Mouse (Mus musculus) heart, adult 9 months (tissue): ENCODE data around the gene Nckap5.

Experiments used
- DNase-seq, 2 experiments: peaks; one replicate each; pipeline ENCODE4 v3.0.0; 2022; ENCODE audit warnings: low spot score in 2 of 2

The Nckap5 gene

DNA sequence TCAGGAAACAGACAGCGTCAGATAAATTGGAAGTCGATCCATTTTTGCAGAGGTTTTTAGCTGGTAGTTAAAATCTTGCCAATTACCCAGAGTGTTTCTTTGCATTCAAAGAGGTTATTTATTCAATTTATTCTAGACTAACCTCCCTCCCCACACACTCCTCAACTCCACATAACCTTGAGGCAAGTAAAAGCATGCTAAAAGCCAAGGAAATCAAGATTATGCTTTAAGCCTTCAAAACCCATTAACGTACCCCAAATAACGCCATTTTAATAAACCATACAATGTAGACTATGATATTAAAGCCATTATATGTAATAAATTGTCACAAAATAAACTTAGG is 129.7 kb downstream of the Nckap5 start:
- DNase-seq, result no peak

DNA sequence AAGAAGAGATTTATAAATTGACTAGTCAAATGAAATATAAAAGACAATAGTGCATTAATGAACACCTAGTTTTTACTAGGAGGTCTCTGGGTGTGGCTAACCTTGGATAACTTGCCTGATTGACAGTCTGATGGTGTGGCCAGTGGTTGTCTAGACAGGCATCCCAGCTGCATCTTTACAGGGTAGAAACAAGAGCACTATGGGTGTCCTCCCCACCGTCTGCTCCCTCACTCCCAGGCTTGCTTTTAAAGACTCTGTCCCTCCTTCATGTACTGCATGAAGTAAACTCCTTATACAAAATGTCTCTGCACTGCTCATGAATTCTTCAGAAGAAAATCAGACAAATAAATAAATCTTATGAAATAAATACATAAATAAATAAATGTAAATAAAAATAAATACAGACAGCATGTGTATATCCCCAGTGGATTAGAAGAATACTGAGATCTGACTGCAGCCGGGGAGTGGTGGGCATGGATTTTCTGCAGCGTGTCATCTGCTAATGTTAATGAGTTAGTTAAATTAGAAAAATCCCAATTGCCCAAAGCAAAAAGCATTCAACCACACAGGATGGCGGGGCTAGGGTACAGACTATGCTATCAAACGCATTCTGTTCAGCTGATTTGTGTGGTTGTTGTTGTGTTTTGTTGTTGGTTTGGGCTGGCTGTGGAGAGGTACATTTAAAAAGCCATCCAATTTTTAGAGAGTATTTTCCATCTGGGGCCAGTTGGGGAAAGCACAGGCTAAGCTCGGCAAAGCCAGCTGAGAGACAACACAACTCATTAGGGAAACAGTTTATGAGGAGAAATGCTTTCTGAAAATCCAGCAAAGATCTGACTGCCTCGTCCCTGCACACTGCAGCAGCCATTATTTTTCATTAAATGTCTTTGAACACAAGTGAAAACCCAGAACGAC is 130.3 kb downstream of the Nckap5 start:
- no peak for DNase-seq

DNA sequence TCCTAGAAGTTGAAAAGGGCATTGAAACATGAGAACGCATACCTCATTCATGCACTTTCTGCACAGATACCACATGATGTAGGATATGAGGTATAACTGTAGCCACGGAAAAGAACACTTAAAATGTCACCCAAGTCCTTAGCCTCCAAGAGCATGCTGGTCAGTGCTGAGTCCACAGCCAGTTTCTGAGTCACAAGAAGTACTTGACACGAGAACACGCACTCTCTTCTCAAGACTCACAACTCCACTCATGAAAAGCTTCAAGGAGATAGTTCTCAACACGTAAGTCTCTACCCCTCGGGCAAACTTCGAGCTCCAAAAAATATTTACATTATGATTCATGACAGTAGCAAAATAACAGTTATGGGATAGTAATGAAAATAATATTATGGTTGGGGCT is 137.0 kb downstream of the Nckap5 start:
- DNase-seq, result no peak

DNA sequence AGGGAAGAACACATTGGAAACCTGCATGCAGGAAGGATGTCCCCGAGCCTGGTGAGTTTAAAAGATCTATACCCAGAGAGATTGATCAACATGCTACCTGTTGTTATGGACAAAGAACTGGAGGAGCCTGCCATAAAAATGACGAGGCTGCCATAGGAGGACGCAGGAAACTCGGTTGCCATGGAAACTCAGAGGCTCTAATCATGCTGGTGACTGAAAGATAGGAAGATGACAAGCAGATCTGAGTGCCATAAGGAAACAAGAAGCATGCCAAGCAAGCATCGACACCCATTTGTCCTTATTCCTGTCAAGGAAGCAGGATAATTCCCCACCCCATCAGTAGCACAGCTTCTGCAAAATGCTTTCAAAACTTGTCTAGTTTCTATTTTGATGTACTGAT is 142.0 kb downstream of the Nckap5 start:
- no peak for DNase-seq

DNA sequence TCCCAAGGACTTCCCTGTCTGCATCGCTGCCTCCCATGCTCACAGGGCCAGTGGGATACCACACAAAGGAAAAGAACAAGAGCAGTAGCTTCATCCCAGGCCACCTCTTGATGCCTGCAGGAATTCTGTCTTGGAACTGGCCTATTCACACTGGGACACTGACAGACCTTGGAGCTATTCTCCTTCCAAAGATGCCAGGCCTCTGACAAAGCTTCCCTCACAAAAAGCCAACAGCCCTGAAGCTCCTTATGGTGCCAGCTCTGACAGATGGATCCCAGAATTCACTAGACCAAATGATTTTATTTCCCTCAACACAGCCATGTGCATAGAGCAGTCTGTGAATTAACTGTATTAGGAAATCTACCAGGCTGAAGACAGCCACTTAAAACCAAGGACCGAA is 143.9 kb downstream of the Nckap5 start:
- DNase-seq, result no peak

DNA sequence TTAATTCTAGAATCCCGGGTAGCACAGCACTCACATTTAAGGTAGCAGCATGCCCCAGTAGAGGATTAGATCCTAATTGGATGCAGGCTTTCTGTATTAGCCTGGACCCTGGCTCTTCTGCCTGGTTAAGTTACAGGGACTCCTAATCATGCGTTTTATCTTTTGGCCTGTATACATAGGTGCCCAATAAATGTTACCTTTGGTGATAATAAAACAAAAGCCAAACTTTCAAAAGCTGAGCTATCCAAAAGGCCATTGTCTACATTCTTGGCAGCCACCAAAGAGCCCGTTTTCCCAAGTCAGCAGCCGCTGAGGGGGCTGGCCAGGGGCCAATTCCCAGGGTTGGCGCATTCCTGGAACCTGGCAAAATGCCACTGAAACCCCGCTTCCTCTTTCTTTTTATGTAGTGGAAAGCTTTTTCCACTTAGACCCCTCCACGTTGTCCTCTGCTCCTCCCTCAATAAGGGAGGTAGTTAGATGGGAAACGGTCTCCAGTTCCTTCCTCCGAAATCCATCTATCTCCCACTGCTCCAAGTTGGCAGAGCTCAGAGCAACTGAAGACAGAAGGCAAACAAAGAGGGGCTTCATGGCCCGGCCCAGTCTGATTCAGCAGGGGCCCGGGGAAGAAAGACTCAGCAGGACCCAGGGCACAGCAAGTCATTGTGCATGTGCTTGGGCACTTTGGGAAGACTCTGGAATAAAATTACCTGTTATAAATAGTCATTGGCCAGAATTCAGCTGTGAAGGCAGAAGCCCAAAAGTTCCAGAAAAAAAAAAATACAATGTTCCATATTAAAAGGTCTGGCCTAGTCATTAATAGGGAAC is 146.8 kb downstream of the Nckap5 start:
- DNase-seq, result peak; percentile 18 to 19

DNA sequence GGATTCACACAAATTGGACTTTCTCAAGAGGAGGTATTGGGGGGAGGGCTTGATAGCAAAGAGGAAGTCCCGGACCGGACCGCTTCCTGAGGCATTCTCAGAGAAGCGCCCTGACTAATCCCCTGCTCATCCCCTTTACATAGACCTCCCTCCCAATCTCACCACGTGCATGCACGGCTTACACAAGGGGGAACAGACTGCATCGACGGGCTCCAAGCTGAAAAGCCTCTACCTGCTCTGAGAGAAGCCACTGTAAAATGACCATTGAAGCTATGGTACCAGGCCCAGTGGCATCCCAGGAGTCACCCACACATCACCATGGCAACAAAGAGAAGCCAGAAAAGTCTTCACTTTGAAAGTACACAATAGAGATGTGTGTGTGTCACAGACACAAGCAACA is 148.8 kb downstream of the Nckap5 start:
- no peak for DNase-seq

DNA sequence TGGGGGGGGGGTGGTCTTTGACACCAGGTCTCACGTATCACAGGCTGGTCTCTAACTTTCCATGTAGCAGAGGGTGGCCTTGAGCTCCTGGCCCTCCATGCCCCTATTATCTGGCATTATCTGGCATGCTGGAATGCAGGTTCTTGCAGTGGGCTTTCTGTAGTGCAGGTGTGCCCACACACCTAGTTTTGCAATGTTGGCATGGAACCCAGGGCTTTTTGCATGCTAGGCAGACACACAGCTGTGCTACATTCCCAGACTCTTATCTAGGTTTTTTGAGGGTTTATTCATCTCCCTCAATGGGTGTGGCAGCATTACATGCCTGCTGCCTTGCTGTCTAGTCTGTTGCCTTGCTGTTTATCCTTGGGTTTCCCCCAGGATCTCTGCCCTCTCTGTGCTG is 151.3 kb downstream of the Nckap5 start:
- no peak for DNase-seq

DNA sequence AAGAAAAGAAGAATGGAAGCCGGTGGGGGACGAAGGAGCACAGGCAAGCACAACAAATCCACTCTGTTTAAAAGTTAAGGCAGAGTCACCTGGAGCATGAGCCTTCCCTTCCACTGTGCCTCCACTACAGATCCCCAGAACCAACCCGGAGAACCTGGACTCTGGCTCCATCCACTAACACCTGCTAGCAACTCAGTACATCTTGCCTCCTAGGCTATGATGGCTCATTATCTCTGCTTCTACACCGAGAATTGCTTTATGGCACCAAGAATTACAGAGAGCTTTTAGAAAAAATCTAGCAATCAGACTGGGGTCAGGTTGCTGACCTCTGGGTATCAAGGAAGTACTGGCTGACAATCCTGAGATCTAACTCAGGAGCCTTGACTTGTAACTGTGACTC is 153.3 kb downstream of the Nckap5 start:
- no peak for DNase-seq

DNA sequence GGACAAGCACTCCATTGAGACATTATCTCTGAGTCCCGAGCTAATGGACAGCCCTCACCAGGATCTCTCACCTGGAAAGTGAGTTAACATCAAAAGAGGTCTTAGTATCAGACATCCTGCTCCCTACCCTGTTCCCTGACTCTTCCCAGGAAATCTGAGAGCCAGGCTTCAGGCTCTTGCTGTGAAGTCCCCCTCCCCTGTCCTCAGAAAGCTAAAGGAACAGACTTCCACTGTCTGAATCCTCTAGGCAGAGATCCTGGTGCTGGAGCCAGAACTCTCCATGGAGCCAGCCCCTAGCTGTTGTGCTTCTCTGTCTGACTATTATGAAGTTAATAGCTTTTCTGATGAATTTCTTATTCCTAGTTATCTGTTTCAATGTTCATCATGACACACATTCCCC is 153.8 kb downstream of the Nckap5 start:
- DNase-seq, result no peak

DNA sequence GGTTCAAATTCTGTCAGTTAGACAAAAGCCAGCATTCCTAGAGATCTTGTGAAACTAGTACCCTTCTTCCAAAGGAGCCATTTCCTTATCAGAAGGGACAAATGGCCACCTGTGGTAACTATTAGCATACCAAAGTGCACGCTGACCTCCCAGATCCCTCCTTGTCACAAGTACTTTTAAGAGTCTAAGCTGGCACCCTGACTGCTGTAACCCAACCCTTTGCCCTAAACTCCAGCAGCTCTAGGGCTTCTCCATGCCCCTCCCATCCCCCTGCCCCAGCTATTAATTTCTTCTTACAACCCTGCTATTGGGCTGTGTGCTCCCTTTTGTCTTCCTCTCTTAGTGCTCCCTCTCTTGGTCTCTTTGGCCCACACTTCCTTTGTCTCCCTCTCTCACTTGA is 155.5 kb downstream of the Nckap5 start:
- DNase-seq, result no peak

DNA sequence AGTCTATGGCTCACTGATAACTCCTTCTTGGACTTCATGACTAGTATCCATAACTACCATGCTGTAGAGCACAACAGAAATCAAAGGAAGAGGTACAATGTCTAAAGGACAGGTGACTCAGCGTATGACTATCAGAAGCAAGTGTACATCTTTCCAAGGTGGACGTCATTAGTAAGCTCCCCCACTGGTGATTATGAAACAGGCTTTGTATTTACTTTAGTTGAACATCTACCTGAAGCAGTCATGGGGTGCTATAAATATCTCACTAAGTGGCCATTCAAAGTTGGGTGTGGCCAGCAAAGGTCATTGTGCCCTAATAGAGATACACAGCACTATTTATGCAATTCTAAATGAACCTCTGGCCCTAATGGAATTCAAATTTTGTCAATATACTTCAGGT is 157.4 kb downstream of the Nckap5 start:
- DNase-seq, result no peak

DNA sequence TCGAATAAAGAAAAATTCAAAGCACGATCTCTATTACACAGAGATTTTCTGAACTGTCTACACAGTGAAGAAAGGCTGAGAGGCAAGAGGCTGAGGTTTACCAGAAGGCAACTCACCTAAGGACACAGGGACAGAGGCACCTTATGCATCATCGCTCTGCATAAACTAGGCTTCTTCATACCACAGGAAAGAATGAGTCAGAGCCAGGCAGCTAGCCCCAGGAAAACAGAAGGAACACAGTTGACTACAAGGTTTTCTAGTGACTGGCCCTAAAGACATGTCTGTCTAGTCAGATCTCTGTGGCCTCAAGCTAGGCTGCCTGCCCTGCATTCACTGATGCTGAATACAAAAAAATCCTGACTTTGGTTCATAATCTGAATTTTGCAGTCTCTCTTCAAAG is 160.1 kb downstream of the Nckap5 start:
- no peak for DNase-seq

DNA sequence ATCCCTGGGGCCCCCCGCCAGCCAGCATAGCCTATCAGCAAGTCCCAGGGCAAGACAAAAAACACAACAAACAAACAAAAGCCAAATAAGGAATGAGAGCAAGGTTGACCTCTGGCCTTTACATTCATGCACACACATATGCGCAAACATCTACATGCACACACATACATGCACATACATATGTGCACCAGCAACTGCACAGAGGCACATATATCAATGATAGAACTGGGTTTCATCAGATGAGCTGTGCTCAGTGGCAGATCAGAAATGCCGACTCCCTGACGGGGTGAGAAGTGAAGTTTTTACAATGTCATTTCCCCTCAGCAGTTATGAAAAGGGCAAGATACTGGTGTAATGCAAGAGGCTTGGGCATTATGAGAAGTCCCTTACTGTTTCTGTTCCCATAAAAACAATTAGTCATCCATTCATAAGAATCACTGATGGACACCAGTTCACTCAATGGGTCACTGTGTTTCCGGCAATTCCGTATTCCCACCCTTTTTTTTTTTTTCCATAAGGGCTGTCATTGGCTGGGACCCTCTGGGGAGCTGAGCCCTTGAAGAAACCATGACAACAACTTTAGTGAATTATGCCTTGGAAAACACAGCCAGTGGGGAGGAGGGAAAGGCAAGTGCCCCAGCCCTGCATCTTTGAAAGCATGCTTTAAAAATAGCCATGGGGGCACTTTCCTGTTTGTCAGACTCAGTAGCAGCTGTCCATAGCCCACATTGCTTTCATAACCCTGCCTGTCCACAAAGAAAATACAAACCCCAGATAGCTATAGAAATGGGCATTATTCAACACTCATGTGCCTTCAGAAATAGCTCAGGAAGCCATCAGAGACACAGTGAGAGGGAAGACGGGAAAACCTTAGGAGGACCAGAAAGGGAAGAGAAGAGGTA is 170.2 kb downstream of the Nckap5 start:
- peak; percentile 34 to 51 for DNase-seq

DNA sequence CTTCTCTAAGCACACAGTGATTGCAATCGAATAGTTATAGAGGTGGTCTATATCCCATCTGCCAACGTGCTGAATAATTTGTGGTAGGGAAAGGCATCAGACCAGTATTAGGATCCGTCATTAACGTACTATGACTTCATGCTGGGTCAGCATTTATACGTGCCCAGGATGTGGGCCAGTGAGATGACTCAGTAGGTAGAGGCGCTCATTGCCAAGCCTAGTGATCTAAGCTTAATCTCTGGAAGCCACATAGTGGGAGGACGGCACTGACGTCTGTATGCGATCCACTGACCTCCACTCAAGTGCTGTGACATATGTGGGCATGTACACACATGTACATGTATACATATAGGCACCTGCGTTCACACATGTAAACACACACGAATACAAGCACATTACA is 171.9 kb downstream of the Nckap5 start:
- no peak for DNase-seq

DNA sequence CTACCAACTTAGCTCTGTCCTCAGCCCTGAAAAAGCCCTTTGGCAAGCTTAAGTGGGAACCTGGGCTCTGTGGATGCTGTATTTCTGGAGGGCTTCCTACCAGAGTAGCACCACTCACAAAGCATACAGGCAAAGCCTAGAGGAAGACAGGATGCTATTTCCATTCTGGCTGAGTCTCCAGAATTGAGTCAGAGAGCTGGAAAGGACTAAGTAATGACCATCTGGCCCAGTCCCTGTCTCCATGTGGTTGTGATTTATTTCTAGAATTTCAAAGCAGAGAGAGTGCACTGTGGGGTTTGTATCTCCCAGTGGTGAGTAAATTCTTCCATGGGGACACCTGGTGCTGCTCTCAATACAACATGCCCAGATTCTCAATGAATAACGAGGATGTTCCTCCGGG is 174.4 kb downstream of the Nckap5 start:
- peak; percentile 29 to 47 for DNase-seq

DNA sequence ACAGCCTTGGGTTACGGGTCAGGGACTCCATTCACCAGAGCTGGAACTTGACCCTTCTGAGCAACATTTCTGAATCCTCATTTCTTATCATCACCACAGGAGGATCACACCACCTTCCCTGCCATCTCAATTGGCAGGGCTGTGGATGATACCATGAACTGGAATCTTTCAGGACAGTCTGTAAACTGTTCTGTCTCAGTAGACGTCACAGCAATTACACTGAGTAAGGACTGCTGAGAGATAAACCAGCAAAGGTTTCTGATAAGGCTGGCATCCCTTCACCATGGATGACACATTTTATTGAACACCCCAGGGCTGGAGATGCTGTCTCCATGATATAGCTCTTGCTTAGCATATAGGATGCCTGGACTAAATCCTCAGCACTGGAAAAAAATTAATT is 178.5 kb downstream of the Nckap5 start:
- DNase-seq, result no peak

DNA sequence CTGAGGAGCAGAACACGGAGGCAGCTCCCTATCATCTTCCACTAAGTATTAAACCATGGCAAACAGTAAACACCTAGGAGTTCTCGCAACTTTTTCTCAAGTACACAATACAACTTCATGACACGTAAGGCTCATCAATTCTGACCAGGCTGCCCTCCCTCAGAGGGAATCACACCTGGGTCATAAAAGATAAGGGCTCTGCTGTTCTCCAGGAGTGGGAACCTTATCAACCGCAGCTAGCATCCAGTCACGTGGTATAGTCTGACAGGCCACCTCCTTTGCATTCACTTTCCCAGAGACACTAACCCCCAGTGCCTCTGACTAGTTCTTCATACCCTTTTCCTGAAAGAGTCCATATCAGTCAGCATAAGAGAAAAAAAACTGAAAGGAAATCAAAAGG is 179.8 kb downstream of the Nckap5 start:
- DNase-seq, result no peak

DNA sequence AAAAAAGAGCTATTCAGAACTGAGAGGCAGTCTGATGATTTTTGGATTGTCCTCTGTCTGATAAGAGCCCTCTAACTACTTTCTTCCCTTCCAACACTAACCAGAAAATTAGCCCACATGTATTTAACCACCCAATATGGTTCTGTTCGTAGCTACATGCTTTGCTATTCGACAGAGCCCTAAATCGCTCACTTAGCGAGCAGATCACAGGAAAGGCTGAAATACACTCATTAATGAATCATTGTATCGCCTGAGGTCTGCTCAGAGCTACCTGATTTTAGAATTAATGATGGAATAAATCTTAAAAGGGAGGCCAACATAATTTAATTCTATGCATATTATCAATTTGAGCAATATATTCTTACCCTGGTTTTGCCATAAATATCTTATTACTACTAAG is 187.8 kb downstream of the Nckap5 start:
- DNase-seq, result no peak

DNA sequence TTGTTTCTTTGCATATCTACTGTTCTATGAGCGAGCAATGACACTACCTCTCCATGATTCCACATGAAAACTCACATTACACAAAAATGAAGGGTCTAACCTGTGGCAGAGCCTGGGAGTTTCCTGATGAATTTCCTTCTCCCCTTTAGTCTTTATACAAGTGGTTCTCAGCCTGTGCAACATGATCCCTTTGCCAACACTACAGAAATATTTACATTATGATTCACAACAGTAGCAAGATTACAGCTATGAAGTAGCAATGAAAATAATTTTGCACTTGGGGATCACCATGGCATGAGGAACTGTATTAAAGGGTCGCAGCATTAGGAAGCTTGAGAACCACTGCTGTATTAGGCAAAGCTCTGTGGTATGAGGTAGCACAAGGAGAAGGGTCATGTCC is 191.1 kb downstream of the Nckap5 start:
- DNase-seq, result no peak

DNA sequence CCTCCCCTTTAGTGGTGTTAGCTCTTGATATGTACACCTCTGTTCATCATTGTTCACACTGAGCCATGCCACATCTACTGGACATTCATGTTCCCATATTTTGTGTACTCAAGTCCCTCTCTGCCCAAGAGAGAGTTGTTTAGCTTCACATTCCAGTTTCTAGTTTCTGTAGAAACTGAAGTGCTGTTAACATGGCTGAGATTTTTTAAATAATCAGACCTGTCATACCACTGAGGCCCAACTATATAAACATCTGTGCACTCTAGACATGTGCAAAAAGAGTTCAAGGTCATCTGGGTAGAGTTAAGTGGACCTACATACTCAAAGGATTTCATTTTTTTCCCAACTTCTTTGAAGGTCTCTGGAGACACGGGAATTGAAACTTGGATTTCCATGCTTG is 193.1 kb downstream of the Nckap5 start:
- no peak for DNase-seq

DNA sequence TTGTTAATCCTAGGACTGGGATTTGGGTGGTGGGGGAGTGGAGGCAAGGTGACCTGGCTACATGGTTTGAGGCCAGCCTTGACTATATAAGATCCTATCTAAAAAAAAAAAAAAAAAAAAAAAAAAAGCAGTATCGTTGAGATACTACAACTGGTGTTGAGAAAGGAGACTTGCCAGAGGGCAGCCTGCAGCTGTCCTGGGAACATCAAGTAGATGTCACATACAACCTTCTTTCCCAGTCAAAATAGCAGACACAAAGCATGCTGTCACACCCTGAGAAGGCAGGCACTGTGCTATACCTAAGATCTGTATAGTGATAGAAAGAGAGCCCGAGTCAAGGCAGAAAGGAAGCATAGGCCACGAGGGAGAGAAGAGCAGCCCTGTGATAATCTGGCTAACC is 204.4 kb downstream of the Nckap5 start:
- DNase-seq, result no peak
